ENCODE assay signal across 12 mouse cellular contexts in the genomic region with DNA sequence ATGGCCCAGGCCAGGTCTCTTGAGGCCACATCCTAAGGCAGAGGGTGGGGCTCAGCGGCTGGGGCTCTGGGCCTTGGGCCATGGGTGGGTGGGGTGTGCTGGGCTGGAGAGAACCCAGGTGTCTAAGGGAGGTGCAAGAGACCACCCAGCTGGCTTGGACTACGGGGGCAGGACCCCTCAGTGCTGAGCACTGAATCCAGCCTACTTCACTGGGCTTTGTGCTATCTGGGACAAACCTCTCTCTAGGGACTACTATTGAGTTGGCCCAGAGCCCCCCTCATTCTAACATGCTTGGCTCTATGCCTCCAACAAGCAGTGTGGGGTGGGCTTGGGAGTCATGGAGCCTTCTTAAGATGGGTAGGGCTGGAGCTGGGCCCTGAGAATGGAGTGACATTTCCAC. TPM values are rescaled to one million over a fixed set of nuclear protein-coding genes. Genes with fewer than 3 reads are reported as not detected.
DNase-seq lines count a peak whose midpoint lies in the region; ATAC-seq lines count a peak whose summit lies in the region.
"Had no signal": no experiment of that assay in that cellular context is flagged by ENCODE, and none has a peak within 500 bp of the region (broad histone marks: within the 10 kb centered on the region; RNA-seq: fewer than 3 reads in every experiment).

No protein-coding gene starts in this region.

- no peaks in the 10 kb centered on the region for H3K9me3 ChIP-seq in forebrain, embryonic 16.5 days (ENCODE audit: control insufficient read depth, low read length)
- no peaks in the 10 kb centered on the region for H3K9me3 ChIP-seq in forebrain, embryonic 12.5 days
- no peaks in the 10 kb centered on the region for H3K9me3 ChIP-seq in liver, embryonic 12.5 days (replicated peaks)
- no peaks in the 10 kb centered on the region for H3K9me3 ChIP-seq in heart, embryonic 16.5 days (replicated peaks; ENCODE audit: control insufficient read depth, low read length)
- H3K9me3 ChIP-seq in limb, embryonic 15.5 days, result no peaks in the 10 kb centered on the region

- DNase-seq in liver, result no peak
- no peak for DNase-seq in ovary, adult 18-20 months (ENCODE audit: low spot score)
- DNase-seq in cerebellum, adult 9-10 months, result no peak
- DNase-seq: adrenal gland, postnatal 14 days; cerebellum, adult 2 months; gastrocnemius, postnatal 25 days; layer of hippocampus, adult 9-11 months had no signal

- H3K4me2 ChIP-seq in forebrain, embryonic 16.5 days (ENCODE audit: low read length), result no peak overlapping the region
- no peak overlapping the region for H3K4me2 ChIP-seq in forebrain, embryonic 12.5 days
- H3K4me2 ChIP-seq in liver, embryonic 12.5 days, result peak overlapping the region; percentile 23
- peak overlapping the region; percentile 51 for H3K4me2 ChIP-seq in heart, embryonic 16.5 days (ENCODE audit: low read depth, low read length)
- peak overlapping the region; percentile 44 for H3K4me2 ChIP-seq in limb, embryonic 15.5 days

- H3K4me3 ChIP-seq in forebrain, embryonic 16.5 days (replicated peaks; ENCODE audit: low read length), result no peak overlapping the region
- no peak overlapping the region for H3K4me3 ChIP-seq in forebrain, embryonic 12.5 days (replicated peaks)
- H3K4me3 ChIP-seq in liver, embryonic 12.5 days, result no peak overlapping the region
- peak overlapping the region; percentile 38 for H3K4me3 ChIP-seq in heart, embryonic 16.5 days (ENCODE audit: low read length)
- H3K4me3 ChIP-seq in limb, embryonic 15.5 days, result peak overlapping the region; percentile 44

- no peaks in the 10 kb centered on the region for H3K36me3 ChIP-seq in forebrain, embryonic 16.5 days (ENCODE audit: control insufficient read depth, insufficient read depth)
- H3K36me3 ChIP-seq in forebrain, embryonic 12.5 days (replicated peaks), result no peaks in the 10 kb centered on the region
- peaks cover 73% of the 10 kb centered on the region for H3K36me3 ChIP-seq in liver, embryonic 12.5 days
- H3K36me3 ChIP-seq in heart, embryonic 16.5 days (ENCODE audit: control insufficient read depth, insufficient read depth), result peaks cover 20% of the 10 kb centered on the region
- H3K36me3 ChIP-seq in limb, embryonic 15.5 days, result peaks cover 39% of the 10 kb centered on the region

- no peaks in the 10 kb centered on the region for H3K27me3 ChIP-seq in forebrain, embryonic 16.5 days (replicated peaks; ENCODE audit: control insufficient read depth, insufficient read depth, low read length)
- no peaks in the 10 kb centered on the region for H3K27me3 ChIP-seq in forebrain, embryonic 12.5 days
- H3K27me3 ChIP-seq in liver, embryonic 12.5 days (replicated peaks), result no peaks in the 10 kb centered on the region
- no peaks in the 10 kb centered on the region for H3K27me3 ChIP-seq in heart, embryonic 16.5 days (ENCODE audit: control insufficient read depth, insufficient read depth, low read length)
- H3K27me3 ChIP-seq in limb, embryonic 15.5 days, result no peaks in the 10 kb centered on the region

- no peak overlapping the region for H3K9ac ChIP-seq in forebrain, embryonic 16.5 days (replicated peaks; ENCODE audit: low read depth, low read length)
- H3K9ac ChIP-seq in forebrain, embryonic 12.5 days, result no peak overlapping the region
- no peak overlapping the region for H3K9ac ChIP-seq in liver, embryonic 12.5 days
- no peak overlapping the region for H3K9ac ChIP-seq in heart, embryonic 16.5 days (ENCODE audit: low read length)
- no peak overlapping the region for H3K9ac ChIP-seq in limb, embryonic 15.5 days

- no peak overlapping the region for H3K27ac ChIP-seq in forebrain, embryonic 16.5 days (ENCODE audit: low read length)
- no peak overlapping the region for H3K27ac ChIP-seq in forebrain, embryonic 12.5 days
- no peak overlapping the region for H3K27ac ChIP-seq in liver, embryonic 12.5 days
- no peak overlapping the region for H3K27ac ChIP-seq in heart, embryonic 16.5 days (ENCODE audit: low read length)
- H3K27ac ChIP-seq in limb, embryonic 15.5 days, result peak overlapping the region; percentile 96

- WGBS in forebrain, embryonic 16.5 days, result 76% methylated on average over 2 of the region's 2 CpGs
- WGBS in forebrain, embryonic 12.5 days, result 95% methylated on average over 2 of the region's 2 CpGs
- 78% methylated on average over 2 of the region's 2 CpGs for WGBS in liver, embryonic 12.5 days (ENCODE audit: insufficient replicate concordance)
- WGBS in heart, embryonic 16.5 days, result 74% methylated on average over 2 of the region's 2 CpGs
- 49% methylated on average over 2 of the region's 2 CpGs for WGBS in limb, embryonic 15.5 days

- peak; percentile 26; the same call in 1 of the 2 replicates for ATAC-seq in forebrain, embryonic 16.5 days
- no peak for ATAC-seq in forebrain, embryonic 12.5 days (ENCODE audit: low FRiP score)
- ATAC-seq in liver, embryonic 12.5 days, result no peak
- ATAC-seq in heart, embryonic 16.5 days (replicated peaks; ENCODE audit: extremely low read depth, insufficient read depth, low FRiP score), result no peak
- no peak for ATAC-seq in limb, embryonic 15.5 days (ENCODE audit: insufficient number of reproducible peaks, low FRiP score, low TSS enrichment, low read depth)

- H3K4me1 ChIP-seq in forebrain, embryonic 16.5 days (replicated peaks; ENCODE audit: control insufficient read depth, insufficient read depth, low read length), result no peaks in the 10 kb centered on the region
- peaks cover 23% of the 10 kb centered on the region for H3K4me1 ChIP-seq in forebrain, embryonic 12.5 days
- H3K4me1 ChIP-seq in liver, embryonic 12.5 days, result peaks cover 28% of the 10 kb centered on the region
- peaks cover 37% of the 10 kb centered on the region for H3K4me1 ChIP-seq in heart, embryonic 16.5 days (ENCODE audit: control insufficient read depth, insufficient read depth, low read length)
- H3K4me1 ChIP-seq in limb, embryonic 15.5 days, result peaks cover 46% of the 10 kb centered on the region

RNA-seq across cellular contexts. Expression of a gene that starts 15.2 kb away (rescaled TPM):
- not detected in 2 replicates for polyA plus RNA-seq in forebrain, embryonic 16.5 days (2015; fragmentation: Nextera tagmentation; extraction: Ambion mirVana)
- polyA plus RNA-seq in forebrain, embryonic 12.5 days (2016; fragmentation: Nextera tagmentation; extraction: Ambion mirVana), result not detected in 2 replicates
- polyA plus RNA-seq in liver, embryonic 12.5 days (2016; fragmentation: Nextera tagmentation; extraction: Ambion mirVana), result not detected in 2 replicates
- 2.0 and 7.8 TPM in 2 replicates for polyA plus RNA-seq in heart, embryonic 16.5 days (2015; fragmentation: Nextera tagmentation; extraction: Ambion mirVana)
- 3.6 and 12.5 TPM in 2 replicates for polyA plus RNA-seq in limb, embryonic 15.5 days (2015; fragmentation: Nextera tagmentation; extraction: Ambion mirVana)

RNA-seq across cellular contexts. Expression of a gene that starts 26.0 kb away (rescaled TPM):
- polyA plus RNA-seq in forebrain, embryonic 16.5 days (2015; fragmentation: Nextera tagmentation; extraction: Ambion mirVana), result 55.9 and 58.6 TPM in 2 replicates
- polyA plus RNA-seq in forebrain, embryonic 12.5 days (2016; fragmentation: Nextera tagmentation; extraction: Ambion mirVana), result 23.1 and 25.7 TPM in 2 replicates
- polyA plus RNA-seq in liver, embryonic 12.5 days (2016; fragmentation: Nextera tagmentation; extraction: Ambion mirVana), result 11.9 and 12.0 TPM in 2 replicates
- polyA plus RNA-seq in heart, embryonic 16.5 days (2015; fragmentation: Nextera tagmentation; extraction: Ambion mirVana), result 12.7 and 21.1 TPM in 2 replicates
- 13.6 and 14.5 TPM in 2 replicates for polyA plus RNA-seq in limb, embryonic 15.5 days (2015; fragmentation: Nextera tagmentation; extraction: Ambion mirVana)

RNA-seq across cellular contexts. Expression of a gene that starts 47.6 kb away (rescaled TPM):
- 7.7 and 8.8 TPM in 2 replicates for polyA plus RNA-seq in forebrain, embryonic 16.5 days (2015; fragmentation: Nextera tagmentation; extraction: Ambion mirVana)
- polyA plus RNA-seq in forebrain, embryonic 12.5 days (2016; fragmentation: Nextera tagmentation; extraction: Ambion mirVana), result 11.9 and 13.4 TPM in 2 replicates
- 20.5 and 24.6 TPM in 2 replicates for polyA plus RNA-seq in liver, embryonic 12.5 days (2016; fragmentation: Nextera tagmentation; extraction: Ambion mirVana)
- polyA plus RNA-seq in heart, embryonic 16.5 days (2015; fragmentation: Nextera tagmentation; extraction: Ambion mirVana), result 32.6 and 35.1 TPM in 2 replicates
- 85.0 and 85.6 TPM in 2 replicates for polyA plus RNA-seq in limb, embryonic 15.5 days (2015; fragmentation: Nextera tagmentation; extraction: Ambion mirVana)

Comparison
In these comparisons a context has a peak if more than half of its experiments do, and no peak if none do; other contexts are left out.
1. H3K4me2 ChIP-seq: peak in liver, embryonic 12.5 days (single experiment), heart, embryonic 16.5 days (single experiment) and limb, embryonic 15.5 days (single experiment); none in forebrain, embryonic 16.5 days (single experiment) and forebrain, embryonic 12.5 days (single experiment).
2. H3K4me3 ChIP-seq: peak in heart, embryonic 16.5 days (single experiment) and limb, embryonic 15.5 days (single experiment); none in forebrain, embryonic 16.5 days (single experiment), forebrain, embryonic 12.5 days (single experiment) and liver, embryonic 12.5 days (single experiment).